Mouse (Mus musculus) urinary bladder, postnatal 4 days (tissue): ENCODE measurements at regions not wholly inside any gene's neighbourhood (a gene's known extent, or its start where the extent isn't known, plus 50 kb on each side); places are given as distances from the start of the nearest gene placed in this dataset.

Source experiments
- DNase-seq, 2 experiments: peaks; one replicate each; pipeline ENCODE4 v3.0.0; 2021 to 2022; ENCODE audit warnings: low spot score in 2 of 2

- DNase-seq: no peak
Observed at GRCm38 (mm10) chr15:62482357-62482756, 1362.6 kb downstream of the Gsdmc2 start.

GRCm38 (mm10) chr15:62477779-62478178, 1367.2 kb downstream of the Gsdmc2 start:
- no peak for DNase-seq

DNA sequence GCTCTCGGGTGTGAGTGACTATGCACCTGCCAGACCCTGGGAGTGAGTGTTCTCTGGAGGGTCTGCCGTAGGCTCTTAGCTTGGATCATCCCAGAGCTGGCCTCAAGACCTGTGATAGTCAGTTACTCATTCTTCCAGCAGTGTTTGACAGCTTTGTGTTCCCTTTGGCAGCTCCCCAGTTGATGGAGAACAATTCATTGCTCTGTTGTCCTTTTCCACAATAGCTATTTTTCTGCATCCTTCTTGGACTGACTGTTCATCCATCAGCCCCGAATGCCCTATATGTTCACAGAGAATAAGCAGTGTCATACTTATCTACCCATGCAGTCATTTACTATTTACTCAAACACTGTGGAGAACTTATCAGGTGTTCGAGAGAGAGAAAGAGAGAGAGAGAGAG, 1368.5 kb downstream of the Gsdmc2 start:
- DNase-seq: no peak

- DNase-seq: no peak
Observed at GRCm38 (mm10) chr15:62470683-62471331, 1374.2 kb downstream of the Gsdmc2 start.

DNA sequence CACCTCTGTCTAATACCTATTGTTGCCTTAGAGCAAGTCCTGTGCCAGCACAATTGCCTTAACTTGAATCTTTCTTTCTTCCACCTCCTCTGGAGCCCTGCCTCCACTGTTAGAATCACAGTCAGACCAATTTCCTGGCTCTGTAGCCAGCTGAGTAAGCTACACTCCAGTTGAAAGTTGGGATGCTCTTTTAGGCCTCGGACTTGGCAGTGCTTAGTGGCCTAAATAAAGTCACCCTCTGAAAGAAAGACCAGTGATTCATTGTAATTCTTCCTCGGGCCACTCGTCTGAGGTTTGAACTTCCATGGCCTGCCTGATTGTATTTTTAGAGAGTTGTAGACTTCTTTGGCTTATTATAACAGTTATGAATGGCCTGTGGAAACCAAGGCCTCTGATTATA, 1376.9 kb downstream of the Gsdmc2 start:
- DNase-seq: no peak

GRCm38 (mm10) chr15:62466856-62467255, 1378.1 kb downstream of the Gsdmc2 start:
- no peak for DNase-seq

- DNase-seq: no peak
Observed at GRCm38 (mm10) chr15:62465026-62465839, 1379.7 kb downstream of the Gsdmc2 start.

GRCm38 (mm10) chr15:62462698-62463097, 1382.3 kb downstream of the Gsdmc2 start:
- DNase-seq: peak in 1 of 2 experiments; percentile 62

DNA sequence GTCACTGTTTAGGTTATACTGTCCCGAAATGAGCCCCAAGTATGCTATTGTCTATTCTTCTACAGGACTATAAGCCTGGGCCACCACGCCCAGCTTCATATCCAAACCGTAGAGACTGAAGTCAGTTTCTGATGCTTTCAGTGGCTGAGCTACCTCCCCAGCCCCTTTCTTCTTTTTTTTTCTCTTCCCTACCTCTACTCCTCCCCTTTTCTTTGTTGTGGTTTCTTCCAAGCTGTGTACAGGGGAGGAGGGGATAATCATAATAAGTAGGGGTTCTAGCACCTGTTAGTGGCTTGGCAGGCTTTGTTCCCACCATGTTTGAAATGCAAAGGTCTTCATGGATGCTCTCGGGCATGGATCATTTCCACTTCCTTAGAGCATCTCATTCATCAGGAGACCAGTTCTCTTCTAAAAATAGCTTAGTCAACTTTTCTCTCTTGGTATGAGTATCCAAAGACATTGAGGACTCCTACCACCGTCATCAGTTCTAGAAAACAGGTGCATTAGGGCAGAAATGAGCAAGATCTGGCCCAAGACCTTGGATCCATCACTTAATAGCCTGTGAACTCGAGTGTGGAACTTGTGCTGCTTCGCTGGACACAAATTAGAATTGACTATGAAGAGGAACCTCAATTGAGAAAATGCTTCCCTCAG, 1383.5 kb downstream of the Gsdmc2 start:
- no peak for DNase-seq

GRCm38 (mm10) chr15:62460724-62461123, 1384.3 kb downstream of the Gsdmc2 start:
- DNase-seq: no peak

- no peak for DNase-seq
Observed at GRCm38 (mm10) chr15:62460026-62460607, 1384.9 kb downstream of the Gsdmc2 start.

- no peak for DNase-seq
Observed at GRCm38 (mm10) chr15:62457990-62458389, 1387.0 kb downstream of the Gsdmc2 start.

DNA sequence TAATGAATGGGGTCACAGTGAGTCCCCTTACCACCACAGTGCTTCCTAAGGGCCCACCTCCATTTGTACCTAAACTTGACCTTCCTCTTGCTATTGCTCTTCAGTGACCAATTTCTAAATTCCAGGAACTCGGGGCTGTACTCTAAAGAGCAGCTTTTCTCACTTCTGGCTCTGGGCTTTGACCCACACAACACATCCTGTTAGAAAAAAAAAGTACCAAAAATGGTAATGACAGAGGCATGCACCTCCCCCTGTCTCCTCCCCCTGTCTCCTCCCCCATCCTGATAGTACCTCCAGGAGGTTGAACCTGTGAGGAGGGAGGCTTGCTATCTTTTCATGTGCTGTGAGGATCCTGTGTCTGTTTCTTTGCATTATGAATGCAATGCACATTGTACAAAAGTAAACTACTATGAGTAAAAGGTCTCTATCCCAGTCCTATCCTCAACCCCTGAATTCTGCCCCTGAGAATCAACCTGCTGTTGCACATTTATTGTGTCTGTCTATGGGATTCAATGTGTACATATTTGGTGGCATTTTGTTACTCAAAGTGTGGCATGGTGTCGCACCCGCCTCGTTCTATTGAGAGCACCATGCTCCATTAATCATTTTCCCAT, 1387.8 kb downstream of the Gsdmc2 start:
- DNase-seq: no peak

DNA sequence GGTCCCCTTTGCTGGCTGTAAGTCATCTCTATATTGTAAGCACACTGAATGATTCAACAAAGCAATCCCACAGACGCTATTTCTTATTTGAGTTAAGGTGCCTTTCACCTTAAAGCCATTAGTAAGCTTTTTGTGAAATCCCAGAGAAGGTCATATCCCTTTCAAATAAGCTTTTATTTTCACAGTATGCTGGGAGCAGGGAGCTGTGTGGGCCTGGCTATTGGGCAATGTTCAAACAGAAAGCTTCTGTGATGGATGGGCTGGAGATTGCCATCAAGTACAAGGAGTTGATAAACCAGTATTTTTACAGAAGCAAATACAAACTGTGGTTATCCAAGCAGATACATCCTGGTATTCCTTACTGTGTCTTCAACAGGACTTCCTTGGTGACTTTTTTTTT, 1389.0 kb downstream of the Gsdmc2 start:
- no peak for DNase-seq

- no peak for DNase-seq
Observed at GRCm38 (mm10) chr15:62448116-62448515, 1396.9 kb downstream of the Gsdmc2 start.

DNA sequence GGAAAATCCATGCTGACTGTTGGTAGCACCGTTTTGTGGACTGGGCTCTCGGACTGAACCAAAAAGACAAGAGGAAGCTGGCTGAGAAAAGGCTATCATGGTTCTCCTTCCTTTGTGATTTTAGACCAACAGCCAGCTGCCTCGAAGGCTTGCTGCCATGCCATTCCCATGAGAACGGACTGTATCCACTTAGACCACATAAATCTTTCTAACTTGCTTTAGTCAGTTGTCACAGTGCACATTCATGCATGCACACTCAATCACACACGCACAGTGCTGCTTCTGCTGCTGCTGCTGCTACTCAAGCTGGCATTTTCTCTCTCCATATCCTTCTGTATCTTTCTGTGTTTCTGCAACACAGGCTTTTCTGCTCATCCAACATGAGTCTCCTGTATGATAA, 1405.8 kb downstream of the Gsdmc2 start:
- DNase-seq: no peak

- DNase-seq: no peak
Observed at GRCm38 (mm10) chr15:62436631-62437030, 1408.3 kb downstream of the Gsdmc2 start.

- no peak for DNase-seq
Observed at GRCm38 (mm10) chr15:62435141-62435680, 1409.8 kb downstream of the Gsdmc2 start.

DNA sequence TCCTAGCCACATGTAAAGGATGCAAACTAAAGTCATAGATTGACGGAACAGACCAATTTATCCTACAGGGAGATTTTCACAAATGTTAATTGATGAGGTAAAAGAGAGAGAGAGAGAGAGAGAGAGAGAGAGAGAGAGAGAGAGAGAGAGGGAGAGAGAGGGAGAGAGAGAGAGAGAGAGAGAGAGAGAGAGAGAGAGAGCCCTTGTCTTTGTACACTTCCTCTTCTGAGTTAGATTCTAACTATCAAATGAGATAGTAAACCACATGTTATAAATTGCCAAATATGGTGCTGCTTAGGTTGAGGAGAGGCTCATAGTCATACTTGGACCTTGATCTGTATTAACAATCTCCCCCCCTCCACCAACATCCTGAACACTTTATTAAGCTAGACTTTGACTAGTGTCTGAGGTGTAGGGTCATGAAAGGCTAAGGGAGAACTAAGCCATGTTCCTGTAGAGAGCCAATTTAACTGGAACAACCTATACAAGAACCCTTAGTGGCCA, 1412.2 kb downstream of the Gsdmc2 start:
- no peak for DNase-seq

DNA sequence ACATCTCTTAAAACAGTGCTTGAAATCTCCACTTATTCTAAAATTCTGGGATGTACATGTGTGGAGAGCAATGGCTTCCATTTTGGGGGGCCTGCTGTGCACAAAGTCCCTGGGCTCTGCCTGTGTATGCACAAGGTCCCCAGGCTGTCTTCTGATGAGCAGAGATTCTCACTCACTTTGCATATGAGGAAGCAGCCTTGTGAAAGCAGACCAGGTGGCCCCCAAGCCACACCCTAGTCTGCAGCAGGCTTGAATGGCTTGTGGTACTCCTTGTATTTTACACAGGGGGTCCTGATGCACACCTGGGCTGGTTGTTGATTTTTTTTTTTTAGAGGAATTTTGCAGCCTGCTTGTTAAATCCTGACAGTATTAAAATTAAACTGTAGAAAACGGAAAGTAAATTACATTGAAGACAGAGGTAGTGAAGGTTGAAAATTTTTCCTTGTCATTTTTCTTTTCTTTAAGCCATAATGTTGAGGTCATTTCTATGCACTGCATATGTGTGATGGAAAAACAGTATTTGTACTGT, 1413.8 kb downstream of the Gsdmc2 start:
- no peak for DNase-seq

- DNase-seq: no peak
Observed at GRCm38 (mm10) chr15:62422995-62423394, 1422.0 kb downstream of the Gsdmc2 start.
